Mouse (Mus musculus) embryo, embryonic 10.5 days (tissue): ENCODE results near the gene Ski.
A peak's percentile ranks its signal among the peaks of the same experiment; 100 is the strongest.
"Not testable (repeated sequence)": the region's sequence is repeated elsewhere in the genome, so short reads cannot be mapped to it uniquely, and the experiment has no call there.

Experiments used
- DNase-seq: peaks from one replicate; pipeline ENCODE4 v3.0.0-alpha.2; 2015; ENCODE audit warnings: low spot score

Ski gene

DNA sequence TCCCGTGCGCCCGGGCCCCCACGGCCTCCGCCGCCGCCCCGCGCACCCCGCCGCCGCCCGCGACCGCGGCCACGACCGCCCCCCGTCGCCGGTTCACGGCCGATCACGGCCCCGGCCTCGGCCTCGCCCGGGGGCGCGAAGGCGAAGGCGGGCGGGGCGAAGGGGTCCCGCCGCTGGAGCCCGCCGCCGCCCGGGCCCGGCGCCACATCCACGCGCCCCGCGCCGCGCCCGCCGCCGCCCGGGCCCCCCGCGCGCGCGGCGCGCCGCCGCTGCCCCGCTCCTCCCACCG is at the start of gene Ski:
TSS of gene Ski (minus strand) at position 41 of the 289 bp plus-strand sequence.
- DNase-seq, result no peak

DNA sequence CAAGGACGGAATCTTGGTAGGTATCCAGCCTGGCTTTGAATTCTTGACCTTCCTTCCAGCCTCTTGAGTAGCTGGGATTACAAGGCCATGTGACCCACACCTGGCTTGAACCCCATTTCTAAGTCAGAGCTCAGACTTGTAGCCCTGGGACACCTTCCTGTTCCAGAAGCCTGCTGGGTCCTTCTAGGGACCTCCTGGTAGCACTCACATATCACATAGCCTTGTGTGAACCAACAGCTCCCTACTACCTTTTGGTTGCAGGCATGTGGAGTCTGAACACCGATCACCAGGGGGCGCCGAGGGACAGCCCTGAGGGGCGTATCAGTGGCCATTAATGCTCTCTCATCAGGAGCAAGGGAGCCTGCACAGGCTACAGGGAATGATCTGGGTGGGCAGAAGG is 46.0 kb upstream of the Ski start:
- DNase-seq, result peak; percentile 78

DNA sequence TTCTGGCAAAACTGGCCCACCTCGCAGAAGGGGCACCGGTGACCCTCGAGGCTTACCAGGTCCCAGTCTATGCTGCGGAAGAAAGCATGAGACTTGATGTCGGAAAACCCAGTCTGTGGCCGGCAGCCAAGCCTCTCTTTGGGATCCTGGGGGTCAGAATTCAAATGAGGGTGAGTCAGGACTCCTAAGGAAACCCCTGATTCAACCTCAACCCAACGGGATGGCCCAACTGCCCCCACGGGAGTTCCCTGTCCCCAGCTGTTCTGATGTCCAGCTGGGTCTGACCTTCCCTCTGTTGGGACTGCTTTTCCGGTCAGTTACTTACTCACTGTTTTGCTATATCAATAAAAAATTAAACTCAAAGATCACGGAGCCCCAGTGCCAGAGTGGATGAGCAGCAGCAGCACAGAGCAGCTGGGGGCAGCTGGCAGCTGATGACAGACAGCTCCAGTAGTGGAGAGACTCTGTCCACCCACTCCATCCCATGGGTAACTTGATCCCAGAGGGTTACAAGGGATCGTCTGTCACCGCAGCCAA is 45.3 kb upstream of the Ski start:
- DNase-seq, result peak; percentile 49

DNA sequence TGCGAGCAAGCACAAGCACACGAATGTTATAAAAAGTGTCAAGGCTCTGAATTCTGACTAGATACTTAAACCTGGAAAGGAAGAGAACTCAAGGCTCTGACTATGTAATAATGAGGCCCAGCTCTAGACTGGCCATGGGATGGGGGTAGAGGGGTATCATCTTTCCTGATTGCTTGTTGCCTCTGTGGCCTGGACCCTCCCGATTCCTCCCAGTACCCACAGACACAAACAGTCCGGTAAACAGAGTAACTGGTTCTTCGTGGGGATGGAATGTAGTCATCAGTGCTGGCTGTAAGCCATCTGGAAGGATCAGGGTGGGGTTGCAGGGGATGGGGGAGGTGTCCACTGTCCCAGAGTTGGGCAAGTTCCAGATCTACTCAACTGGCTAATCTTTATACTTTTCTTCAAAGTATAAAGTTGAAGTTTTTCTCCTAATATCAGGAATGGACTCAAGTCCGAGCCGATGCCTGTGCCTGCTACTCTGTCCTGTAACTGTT is 44.7 kb upstream of the Ski start:
- DNase-seq, result no peak

DNA sequence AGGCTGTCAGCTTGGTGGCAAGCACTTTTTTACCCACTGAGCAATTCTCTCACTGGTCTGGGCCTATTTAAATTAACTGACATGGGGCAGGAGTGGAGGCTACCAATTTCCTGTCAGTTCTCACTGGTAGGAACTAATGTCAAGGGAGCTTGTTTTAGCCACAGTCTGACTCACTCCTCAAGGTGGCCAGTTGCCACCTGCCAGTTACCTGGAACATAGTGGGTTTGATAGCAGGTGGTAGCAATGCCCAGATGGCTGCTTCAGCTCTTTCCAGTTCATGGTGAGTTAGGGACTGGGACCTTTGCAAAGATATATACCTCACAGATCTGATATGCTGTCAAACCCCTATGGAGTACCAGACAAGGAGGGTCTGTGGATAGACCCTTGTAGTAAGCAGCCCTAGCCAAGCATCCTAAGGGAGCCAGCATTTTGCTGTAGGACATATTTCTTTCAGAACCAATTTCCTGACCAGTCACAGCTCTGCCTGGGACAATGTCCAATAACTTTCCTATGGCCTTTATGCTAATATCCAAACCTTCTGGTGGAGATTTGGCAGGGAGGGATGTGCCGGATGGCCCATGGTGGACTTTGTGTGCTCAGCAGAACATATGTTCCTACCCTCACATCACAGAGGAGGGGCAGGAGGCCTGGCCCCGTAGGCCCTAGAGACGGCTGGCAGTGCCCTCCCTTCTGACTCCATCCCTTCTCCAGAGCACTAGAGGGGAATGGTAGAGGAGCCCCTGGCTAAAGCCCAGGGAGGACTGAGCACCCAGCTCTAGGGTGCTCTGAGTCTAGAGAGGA is 42.3 kb upstream of the Ski start:
- DNase-seq, result no peak

DNA sequence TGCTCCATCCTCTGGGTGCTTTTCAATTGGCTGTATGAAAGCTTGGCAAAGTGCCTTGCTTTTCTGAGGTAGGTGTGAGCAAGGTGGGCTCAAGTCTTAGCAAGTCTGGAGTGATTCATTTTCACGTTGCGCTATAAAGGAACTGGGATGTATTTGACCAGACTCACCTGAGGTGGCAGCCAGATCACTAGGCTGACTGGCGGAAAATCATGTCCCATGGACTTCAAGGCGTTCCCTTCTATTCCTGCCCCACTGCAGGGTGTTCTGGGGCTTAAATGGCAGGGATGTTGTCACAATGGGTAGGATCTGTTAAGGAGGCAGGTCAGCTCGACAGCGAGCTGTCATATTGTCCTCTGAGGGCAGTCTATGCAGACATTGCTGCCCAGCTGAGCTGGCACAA is 29.9 kb upstream of the Ski start:
- no peak for DNase-seq

DNA sequence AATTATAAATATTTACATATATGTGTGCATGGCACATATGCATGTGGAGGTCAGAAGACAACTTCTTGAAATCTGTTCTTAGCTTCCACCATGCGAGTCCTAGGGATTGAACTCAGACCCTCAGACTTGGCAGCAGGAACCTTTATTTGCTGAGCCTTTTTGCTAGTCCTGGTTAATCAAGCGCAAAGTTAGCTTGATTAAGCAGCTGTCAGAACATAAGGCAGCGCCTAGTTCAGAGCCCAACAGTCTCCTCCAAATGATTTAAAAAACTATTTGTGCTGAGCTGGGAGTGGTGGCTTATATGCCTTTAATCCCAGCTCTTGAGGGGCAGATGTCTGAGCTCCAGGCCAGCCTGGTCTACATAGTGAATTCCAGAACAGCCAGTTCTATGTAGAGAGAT is 28.8 kb upstream of the Ski start:
- DNase-seq, result no peak

DNA sequence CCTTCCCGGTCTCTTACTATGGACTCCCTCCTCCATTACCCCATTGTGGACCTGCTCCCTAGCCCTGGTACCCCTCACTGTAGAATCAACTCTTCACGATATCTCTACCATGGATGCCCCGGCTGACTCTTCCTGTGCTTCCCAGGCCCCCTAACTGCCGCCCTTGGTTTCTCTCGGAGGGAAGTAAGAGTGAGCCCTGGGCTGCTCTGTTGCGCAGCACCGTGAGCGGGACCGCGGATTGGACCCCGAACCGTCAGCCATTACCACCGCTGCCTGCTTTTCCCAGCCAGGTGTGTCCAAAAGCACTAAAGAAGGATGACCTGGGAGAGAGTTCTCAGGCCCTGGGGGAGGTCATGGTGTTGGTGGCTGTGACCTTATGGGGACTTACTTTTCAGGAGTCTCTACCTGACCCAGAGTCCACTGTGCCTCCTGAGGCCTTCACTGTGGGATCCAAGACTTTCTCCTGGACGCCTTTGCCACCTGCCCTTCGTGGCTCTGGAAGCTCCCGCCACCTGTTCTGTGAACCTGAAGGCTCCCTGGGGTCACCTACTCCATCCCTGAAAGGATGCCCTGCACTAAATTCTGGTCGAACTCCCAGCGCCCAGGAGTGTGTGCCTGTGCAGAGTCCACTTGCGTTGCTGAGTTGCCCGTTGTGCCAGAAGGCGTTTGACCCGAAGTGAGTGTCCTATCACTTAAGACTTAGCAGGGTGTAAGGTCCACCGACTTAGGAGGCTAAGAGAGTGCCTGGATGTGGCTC is 28.1 kb upstream of the Ski start:
- peak; percentile 20 for DNase-seq

DNA sequence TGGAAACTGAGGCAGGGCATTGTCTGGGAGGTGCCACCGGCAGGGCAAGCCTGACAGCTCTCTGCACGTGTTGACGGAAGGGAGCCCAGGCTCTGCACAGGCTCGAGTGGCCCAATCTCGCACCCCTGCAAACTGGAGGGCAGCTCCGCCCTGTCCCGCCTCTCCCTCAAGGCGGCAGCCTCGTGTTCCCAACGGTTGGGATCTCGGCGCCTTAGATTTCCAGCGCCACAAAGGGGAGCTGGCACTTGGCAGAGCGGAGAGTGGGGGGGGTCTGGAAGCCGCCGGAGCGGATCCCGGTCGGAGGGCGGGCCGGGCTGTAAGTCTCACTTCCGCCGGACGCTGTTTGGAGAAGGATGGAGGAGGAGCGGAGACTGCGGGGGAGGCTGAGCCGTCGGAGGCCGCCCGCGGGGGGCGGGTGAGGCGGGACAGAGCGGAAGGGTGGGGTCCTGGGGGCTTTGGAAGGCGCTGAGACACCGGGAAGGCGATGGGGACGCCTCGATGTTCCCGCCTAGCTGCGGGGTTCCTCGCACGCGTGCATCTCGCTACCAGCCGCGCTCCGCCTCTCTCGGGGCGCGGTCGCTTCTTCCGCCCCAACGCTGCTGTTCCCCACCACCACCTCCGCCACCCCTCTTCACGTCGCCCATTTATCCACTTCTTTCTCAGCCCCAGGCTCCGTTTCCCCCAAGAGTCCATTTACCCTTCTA is 27.4 kb upstream of the Ski start, which contains the start of gene Faap20:
TSS of gene Faap20 (plus strand) at position 155 of the 704 bp plus-strand sequence.
- DNase-seq, result peak; percentile 94

DNA sequence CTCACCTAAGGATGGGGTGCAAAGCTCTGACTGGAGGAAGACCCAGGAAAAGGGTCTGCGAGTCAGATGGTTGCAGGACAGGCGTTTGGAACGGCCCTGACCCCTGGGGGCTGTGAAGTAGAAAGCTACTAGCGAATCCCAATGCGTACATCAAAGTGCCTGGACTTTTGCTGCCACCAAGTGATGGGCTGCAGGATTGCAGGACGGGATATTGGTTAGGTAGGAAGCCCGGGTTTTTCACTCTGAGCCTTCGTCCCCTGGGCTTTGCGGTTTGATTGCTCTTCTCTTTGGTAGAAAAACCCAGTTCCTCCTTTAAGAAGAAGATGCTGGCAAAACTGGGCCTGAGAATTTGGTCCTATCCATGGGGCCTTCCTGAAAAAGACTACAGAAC is 26.9 kb upstream of the Ski start:
- peak; percentile 100 for DNase-seq

DNA sequence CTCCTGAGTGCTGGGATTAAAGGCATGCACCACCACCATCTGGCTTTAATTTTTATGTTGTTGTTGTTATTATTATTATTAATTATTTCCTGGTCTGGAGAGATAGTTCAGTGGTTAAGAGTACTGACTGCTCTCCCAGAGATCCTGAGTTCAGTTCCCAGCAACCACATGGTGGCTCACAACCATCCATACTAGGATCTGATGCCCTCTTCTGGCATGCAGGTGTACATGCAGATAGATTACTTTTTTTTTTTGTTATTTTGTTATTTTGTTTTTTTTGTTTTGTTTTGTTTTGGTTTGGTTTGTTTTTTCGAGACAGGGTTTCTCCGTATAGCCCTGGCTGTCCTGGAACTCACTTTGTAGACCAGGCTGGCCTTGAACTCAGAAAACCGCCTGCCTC is 25.7 kb upstream of the Ski start:
- not testable (repeated sequence) for DNase-seq

DNA sequence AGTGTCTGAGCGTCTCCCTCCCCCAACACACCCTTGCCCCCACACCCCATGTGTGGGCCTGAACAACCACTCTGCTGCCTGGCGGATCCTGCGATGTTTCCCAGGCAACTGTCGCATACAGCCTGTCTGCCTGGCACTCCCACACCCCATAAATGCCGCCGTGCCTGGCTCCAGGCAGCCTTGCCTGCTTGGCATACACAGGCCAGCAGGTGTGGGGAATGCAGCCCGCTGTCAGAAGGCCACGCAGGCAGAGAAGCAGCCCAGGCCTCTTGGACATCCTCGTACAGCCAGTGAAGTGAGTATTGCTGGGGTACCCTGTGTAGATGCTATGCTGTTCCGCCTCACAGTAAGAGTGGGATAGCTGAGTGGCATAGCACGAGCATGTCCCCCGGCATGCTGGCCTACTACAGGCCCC is 24.3 kb upstream of the Ski start:
- no peak for DNase-seq

DNA sequence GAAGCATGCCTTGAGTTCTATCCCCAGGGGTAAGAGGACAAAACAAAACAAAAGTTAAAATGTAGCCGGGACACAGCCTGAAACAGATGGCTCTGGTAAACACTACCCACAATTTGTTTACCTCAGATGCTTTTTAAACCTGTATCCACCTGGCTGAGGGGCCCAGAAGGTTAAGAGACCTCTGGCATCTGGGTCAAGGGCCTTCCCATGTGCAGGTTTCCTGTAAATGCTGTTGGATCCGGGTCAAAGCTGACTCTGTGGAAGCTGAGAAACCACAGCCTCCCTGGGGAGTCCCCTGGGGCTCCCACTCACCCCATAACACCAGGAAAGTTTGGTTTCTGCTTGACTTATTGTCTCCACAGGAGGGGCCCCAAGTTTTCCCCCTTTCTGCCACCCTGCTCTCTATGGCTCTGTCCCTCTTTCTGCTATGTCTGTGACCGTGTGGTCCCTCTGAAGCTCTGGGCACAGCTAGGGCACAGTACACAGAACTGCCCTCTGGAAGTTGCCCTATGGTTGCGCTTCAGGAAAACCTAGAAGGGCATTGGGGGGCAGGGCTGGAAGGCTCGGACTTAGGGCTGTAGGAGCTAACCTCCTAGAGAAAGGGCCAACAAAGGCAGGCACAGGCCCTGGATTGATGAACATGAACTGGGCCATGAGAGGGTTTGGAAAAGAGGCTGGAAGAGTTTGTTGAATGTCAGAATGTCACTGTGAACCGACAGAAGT is 23.5 kb upstream of the Ski start:
- no peak for DNase-seq

DNA sequence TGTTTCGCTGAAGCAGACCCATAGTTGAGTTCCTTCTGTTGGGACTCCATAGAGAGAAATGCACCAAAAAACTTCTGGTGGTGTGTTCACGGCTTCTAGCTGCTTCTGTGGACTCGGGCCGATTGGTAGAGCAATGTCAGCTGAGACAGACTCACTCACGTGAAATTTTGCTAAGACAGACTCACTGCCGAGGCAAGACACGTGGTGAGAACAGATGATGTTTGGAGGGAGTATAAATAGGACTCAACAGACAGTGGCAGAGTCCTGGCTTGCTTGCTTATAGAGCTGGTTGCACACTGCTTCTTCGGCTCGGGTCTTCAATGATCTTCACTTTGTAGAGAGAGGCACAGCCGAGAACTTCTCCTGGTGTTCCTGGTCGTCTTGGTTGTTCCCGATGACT is 20.8 kb upstream of the Ski start:
- no peak for DNase-seq

DNA sequence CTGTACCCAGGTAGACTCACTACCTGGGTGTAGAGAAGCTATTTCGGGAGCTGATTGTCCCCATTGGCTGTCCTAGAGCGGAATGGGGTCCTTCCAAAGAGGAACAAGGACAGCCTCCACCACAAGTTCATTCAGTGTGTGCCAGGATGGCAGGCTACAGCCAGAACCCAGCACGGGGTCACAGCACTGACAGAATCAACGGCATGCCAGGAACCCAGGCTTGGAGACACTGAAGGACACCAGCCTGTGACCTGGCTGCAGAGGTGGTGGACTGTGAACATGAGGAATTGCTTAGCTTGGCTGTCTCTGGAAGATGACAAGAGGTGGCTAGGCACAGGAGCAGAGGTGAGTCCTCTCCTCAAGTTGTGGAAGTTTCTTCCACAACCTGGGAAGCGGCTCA is 19.9 kb upstream of the Ski start:
- no peak for DNase-seq

DNA sequence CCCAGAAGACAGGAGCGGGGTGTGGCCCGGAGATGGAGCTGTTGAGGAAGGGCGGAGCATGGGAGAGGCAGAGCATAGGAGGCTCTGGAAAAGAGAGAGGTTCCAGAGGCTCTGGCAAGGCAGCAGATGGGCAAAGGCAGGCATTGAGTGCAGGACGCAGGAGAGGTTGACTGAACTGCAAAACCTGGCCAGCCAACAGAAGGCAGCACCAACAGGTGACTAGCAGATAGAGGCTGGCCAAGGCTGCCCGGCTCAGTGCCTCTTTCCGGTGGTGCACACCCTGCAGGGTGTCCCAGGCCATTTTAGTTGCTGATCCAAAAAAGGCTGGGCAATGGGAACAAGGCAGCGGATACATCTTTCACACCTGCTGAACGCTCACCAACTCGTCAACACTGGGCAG is 19.4 kb upstream of the Ski start:
- DNase-seq, result no peak

DNA sequence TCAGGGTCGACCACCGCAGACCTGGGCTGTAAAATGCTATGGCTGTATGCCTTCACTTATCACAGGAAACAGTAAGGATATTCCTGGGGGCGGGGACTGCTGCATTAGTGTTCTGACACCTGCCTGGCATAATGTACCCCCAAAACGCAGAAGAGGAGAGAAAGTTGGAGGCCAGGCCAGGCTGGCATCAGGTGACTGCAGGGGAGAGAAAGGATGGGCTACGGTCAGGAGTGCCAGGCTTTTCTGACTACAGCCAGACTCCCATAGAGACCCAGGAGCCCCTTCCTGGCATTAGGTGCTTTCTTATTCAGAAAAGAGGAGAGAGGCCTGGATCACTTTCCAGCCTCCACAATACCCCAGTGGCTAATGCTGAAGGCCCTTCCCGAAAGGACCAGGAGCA is 17.1 kb upstream of the Ski start:
- DNase-seq, result no peak

DNA sequence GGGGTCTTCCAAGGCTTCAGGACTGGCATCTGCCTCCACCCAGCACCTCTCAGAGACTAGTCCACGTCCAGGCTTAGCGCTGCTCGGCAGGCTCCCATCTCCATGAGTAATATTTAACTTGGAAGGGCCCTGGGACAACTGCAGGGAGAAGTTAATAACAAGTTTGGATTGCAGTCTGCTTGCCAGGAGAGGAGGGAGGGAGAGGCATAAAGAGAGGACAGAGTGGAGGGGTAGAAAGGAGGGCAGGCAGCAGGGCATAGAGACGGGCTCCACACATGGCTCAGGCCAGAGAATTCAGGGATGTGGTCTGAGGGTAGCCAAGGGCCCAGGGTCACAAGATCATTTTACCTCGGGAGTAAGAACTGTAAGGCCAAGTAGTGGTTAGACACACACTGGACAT is 15.9 kb upstream of the Ski start:
- no peak for DNase-seq

DNA sequence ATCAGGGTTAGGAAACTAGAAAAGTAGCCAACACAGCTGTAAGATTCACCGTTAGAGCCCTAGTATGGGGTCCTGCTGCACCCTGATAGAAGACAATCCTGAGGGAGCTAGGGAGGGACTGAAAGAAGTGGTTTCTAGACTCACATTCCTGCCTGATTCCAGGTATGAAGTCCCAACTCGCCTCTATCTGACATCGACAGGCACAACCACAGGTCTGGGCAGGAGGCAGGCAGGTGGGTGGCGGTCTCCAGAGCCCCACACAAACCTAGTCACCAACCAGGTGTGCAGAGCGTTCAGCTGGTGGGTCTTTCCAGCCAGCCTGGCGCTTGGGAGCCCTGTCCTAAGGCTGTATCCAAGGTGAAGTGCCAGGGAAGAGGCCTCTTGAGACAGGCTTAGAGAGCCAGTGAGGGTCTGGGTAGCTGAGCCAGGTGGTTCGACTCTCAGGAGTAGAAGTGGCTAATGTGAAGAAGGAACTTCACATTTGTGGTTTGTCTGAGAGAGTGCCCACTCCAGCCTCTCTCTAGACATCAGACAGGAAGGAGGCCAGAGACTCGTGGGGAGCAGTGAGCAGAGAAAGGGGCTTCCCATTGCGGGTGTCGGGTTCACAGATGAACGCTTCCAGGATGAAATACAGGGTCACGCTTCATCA is 14.5 kb upstream of the Ski start:
- no peak for DNase-seq

DNA sequence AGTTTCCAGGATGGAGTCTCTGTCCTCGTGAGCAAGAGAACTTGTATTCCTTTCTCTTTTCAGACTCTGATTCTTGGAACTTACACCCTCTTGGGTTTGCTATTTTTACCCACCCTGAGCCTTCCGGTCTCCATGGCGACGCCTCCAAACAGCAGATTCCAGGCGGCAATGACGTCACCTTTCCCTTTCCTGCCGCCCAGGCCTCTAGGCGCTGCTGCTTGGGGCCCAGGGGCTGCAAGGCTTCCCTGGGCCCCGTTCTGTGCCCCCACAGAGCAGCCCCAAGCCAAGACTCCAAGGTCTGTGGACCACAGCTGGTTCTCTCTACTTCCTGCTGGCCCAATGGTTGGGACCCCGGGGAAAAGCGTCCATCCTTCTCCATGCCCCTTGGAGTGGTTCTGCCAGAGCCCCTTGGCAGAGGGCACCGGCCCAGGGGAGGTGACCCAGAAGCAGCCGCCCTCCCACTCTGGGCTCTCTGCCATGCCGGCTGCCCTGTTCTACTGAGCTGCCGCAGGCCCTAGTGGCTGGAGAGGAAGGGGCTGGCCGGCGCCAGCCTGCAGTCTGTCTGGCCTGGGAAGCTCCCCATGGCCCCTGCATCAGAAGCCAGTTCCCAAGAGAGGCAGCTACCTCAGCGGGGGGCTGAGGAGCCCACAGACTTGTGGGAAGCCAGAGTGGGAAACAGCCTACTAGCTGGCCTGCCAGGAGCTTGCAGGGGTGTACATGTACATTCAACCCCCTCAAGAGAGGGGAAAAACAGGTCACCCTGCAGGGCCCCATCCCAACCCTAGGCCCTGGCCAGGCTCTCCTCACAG is 13.1 kb upstream of the Ski start:
- DNase-seq, result peak; percentile 90
